Mouse (Mus musculus) stomach, postnatal 0 days (tissue): ENCODE measurements at regions not wholly inside any gene's neighbourhood (a gene's known extent, or its start where the extent isn't known, plus 50 kb on each side); places are given as distances from the start of the nearest gene placed in this dataset.

ENCODE experiments used
- ATAC-seq: fragments of 200-750 bp; cut with Nextera tagmentation; 2 replicates; pipeline ENCODE4 v1.8.0; 2017; ENCODE audit not compliant: low FRiP score, low TSS enrichment
- DNase-seq: peaks from one replicate; pipeline ENCODE4 v3.0.0-alpha.2; 2016; ENCODE audit warnings: low spot score
- H3K27ac ChIP-seq: fragments of 300-500 bp; sonication (generic); replicated peaks from 2 replicates; pipeline ENCODE4 v1.5.1; 2014; ENCODE audit warnings: mild to moderate bottlenecking, control low read depth
- H3K27me3 ChIP-seq: fragments of 300-500 bp; sonication (generic); 2 replicates; pipeline ENCODE4 v1.6.1; 2014; ENCODE audit warnings: low read length; ENCODE audit not compliant: control insufficient read depth, insufficient read depth
- H3K36me3 ChIP-seq: fragments of 300-500 bp; sonication (generic); 2 replicates; pipeline ENCODE4 v1.6.1; 2014; ENCODE audit warnings: low read length, mixed read lengths; ENCODE audit not compliant: control insufficient read depth, insufficient read depth
- H3K4me1 ChIP-seq: fragments of 300-500 bp; sonication (generic); replicated peaks from 2 replicates; pipeline ENCODE4 v1.6.1; 2014; ENCODE audit warnings: antibody characterized with exemption; ENCODE audit not compliant: control insufficient read depth, insufficient read depth
- H3K4me2 ChIP-seq: fragments of 300-500 bp; sonication (generic); replicated peaks from 2 replicates; pipeline ENCODE4 v1.6.1; 2014; ENCODE audit warnings: low read depth, mild to moderate bottlenecking, control low read depth, moderate library complexity
- H3K4me3 ChIP-seq: fragments of 300-500 bp; sonication (generic); 2 replicates; pipeline ENCODE4 v1.5.1; 2014; ENCODE audit warnings: low read depth, low read length, control low read depth
- H3K9ac ChIP-seq: fragments of 300-500 bp; sonication (generic); 2 replicates; pipeline ENCODE4 v1.6.1; 2014; ENCODE audit warnings: mild to moderate bottlenecking, low read length, control low read depth, mixed read lengths
- H3K9me3 ChIP-seq: fragments of 300-500 bp; sonication (generic); 2 replicates; pipeline ENCODE4 v1.6.1; 2016; ENCODE audit warnings: low read length; ENCODE audit not compliant: control insufficient read depth
- CTCF ChIP-seq: IDR thresholded peaks from 2 replicates; pipeline ENCODE4 v1.5.1; 2016; ENCODE audit warnings: antibody characterized with exemption, low read depth, mild to moderate bottlenecking, moderate library complexity
- EP300 ChIP-seq: optimal IDR thresholded peaks from 2 replicates; pipeline ENCODE3; 2016; ENCODE audit warnings: antibody characterized with exemption
- WGBS: fragments of 180-500 bp; shearing (Covaris S2); extraction: QIAGEN DNeasy Blood & Tissue Kit; methylation state at CpG from one replicate; pipeline ENCODE4 v1.1.7; 2014; 5-methylcytosine and 5-hydroxymethylcytosine counted together

DNA sequence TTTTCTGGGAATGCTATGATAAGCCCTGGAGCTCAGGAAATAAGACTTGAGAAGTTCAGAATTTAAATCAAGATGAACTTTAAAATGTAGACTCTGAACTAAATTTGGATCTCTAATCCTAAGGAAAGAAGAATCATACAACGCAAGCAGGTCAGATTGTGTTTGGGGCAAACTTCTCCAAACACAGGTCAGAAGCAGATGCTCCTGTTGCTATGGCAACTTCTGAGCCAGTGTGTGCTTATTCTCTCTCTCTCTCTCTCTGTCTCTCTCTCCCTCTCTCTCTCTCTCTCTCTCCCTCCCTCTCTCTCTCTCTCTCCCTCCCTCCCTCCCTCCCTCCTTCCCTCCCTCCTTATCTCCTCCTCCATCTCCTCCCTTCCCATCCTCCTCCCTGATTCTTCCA, 304.7 kb downstream of the Gm10295 start:
- no peak overlapping the region for H3K27ac ChIP-seq
- WGBS = 77% methylated on average over 1 of the region's 1 CpGs
- no peak for TF ChIP-seq CTCF
- TF ChIP-seq EP300 = no peak

DNA sequence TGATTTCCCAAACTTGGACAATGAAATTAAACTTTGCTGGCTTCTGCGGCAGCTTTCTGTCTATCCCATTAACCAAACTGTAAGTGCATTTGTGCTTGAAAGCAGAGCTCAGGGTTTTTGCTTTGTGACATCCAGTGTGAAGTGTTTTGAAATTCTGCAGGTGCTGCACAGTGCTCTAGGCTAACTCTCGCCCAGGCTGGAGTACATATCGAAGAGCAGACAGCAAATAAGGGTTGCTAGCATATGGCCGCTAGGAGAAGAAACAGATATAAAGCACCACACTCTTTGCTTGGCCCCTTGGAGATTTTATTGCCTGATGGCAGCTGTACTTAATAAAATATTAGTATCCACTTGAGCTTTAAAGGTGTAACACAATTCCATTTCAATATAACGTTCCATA, 307.5 kb downstream of the Gm10295 start:
- Histone ChIP-seq H3K4me3 (no peak overlapping the region), H3K27me3 (no peaks in the 10 kb centered on the region), H3K9ac (no peak overlapping the region), H3K36me3 (no peaks in the 10 kb centered on the region), H3K9me3 (no peaks in the 10 kb centered on the region), H3K4me2 (no peak overlapping the region), H3K27ac (no peak overlapping the region), H3K4me1 (no peaks in the 10 kb centered on the region)
- 58% methylated on average over 5 of the region's 5 CpGs for WGBS
- TF ChIP-seq CTCF (peak; percentile 27), EP300 (no peak)
- no peak for ATAC-seq
- DNase-seq = no peak

More for the DNA sequence above, 304.7 kb downstream of the Gm10295 start:
- Histone ChIP-seq H3K9me3 (no peaks in the 10 kb centered on the region), H3K4me3 (no peak overlapping the region), H3K9ac (no peak overlapping the region), H3K36me3 (no peaks in the 10 kb centered on the region), H3K27me3 (no peaks in the 10 kb centered on the region), H3K4me1 (no peaks in the 10 kb centered on the region), H3K4me2 (no peak overlapping the region)
- no peak for ATAC-seq
- no peak for DNase-seq

DNA sequence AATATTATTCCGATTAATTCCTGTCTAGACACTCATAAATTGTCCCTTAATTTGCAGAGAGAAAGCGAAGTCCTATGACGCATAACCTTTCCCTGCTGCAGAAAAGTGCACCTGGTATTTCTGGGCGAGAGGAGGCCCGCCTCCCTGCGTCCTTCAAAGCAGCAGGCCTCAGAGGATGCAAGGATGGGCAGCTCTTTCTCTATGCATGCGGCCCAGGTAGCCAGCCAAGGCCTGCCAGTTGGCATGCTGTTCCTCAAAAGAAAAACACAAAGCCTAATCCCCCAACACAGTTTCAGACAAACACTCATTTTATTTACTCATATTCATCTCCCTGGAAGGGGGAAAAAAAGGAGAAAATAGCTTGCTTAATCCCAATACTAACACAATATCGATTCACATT, 308.2 kb downstream of the Gm10295 start:
- TF ChIP-seq EP300 = no peak
- no peak for TF ChIP-seq CTCF
- H3K4me3 ChIP-seq = no peak overlapping the region
- H3K27me3 ChIP-seq = no peaks in the 10 kb centered on the region
- WGBS = 48% methylated on average over 8 of the region's 8 CpGs
- H3K9ac ChIP-seq = no peak overlapping the region
- H3K4me1 ChIP-seq = no peaks in the 10 kb centered on the region
- H3K4me2 ChIP-seq = no peak overlapping the region
- H3K9me3 ChIP-seq = no peaks in the 10 kb centered on the region
- ATAC-seq (no peak), DNase-seq (no peak)
- no peak overlapping the region for H3K27ac ChIP-seq
- H3K36me3 ChIP-seq = no peaks in the 10 kb centered on the region

DNA sequence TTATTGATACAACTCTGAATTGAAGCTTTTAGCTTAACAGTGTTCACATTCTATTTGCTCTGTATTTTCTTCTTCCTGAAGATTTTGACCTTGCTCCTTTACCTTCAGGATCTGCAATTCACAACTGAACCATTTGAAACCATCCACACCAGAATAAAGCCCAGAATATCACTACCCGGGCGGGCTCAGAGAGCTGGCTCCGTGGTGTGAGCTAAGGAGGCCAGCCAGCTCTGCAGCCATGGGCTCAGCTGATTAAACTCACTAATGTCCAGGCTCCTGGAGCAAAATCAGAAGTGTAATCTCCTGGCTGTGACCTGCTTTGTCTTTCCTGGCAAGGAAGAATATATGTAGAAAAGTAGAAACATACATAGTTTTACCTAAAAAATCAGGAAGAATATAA, 309.9 kb downstream of the Gm10295 start:
- Histone ChIP-seq H3K27ac (no peak overlapping the region), H3K4me1 (no peaks in the 10 kb centered on the region), H3K36me3 (no peaks in the 10 kb centered on the region), H3K9me3 (no peaks in the 10 kb centered on the region), H3K4me2 (no peak overlapping the region), H3K27me3 (no peaks in the 10 kb centered on the region), H3K9ac (no peak overlapping the region), H3K4me3 (no peak overlapping the region)
- TF ChIP-seq CTCF (no peak), EP300 (no peak)
- WGBS = 69% methylated on average over 3 of the region's 3 CpGs
- ATAC-seq (no peak), DNase-seq (no peak)

DNA sequence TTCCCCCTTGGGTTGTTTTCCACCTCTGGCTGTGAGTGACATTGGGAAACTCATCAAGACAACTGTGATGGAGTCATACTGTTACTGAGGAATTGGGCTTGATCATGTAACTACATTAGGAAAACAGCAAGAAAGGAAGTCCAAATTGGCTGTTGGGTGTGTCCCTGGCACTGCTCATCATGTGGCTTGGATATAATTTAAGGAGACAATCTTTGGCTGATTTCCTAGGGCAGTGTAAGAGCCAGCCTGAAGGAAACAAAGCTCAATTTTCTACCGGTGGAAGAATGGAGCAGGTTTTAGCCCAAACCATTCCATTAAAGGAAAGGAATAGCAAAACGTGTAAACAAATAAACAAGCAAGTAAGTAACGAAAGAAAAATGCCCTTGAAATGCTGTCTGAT, 310.4 kb downstream of the Gm10295 start:
- Histone ChIP-seq H3K9ac (no peak overlapping the region), H3K9me3 (no peaks in the 10 kb centered on the region), H3K4me3 (no peak overlapping the region), H3K27ac (no peak overlapping the region), H3K27me3 (no peaks in the 10 kb centered on the region), H3K4me1 (no peaks in the 10 kb centered on the region), H3K4me2 (no peak overlapping the region), H3K36me3 (no peaks in the 10 kb centered on the region)
- DNase-seq (no peak), ATAC-seq (no peak)
- TF ChIP-seq EP300 = no peak
- TF ChIP-seq CTCF = no peak
- WGBS = 65% methylated on average over 3 of the region's 3 CpGs

DNA sequence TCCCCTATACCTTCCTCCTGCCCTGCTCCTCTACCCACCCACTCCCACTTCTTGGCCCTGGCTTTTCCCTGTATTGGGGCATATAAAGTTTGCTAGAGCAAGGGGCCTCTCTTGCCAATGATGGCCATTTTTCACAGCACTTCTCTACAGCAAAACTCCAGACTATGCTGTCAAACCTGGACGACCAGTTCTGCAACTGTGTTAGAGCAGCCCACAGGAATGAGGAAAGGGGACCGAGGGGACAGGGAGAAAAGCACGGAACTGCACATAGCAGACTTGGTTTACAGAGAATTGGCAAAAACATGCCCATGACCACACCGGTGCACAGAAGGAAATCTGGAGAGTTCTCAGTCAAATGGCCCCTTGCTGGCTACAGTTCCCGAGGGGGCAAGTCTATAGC, 312.7 kb downstream of the Gm10295 start:
- H3K27ac ChIP-seq = no peak overlapping the region; the same call in 1 of the 2 replicates
- DNase-seq = peak; percentile 33
- no peak overlapping the region for H3K9ac ChIP-seq

DNA sequence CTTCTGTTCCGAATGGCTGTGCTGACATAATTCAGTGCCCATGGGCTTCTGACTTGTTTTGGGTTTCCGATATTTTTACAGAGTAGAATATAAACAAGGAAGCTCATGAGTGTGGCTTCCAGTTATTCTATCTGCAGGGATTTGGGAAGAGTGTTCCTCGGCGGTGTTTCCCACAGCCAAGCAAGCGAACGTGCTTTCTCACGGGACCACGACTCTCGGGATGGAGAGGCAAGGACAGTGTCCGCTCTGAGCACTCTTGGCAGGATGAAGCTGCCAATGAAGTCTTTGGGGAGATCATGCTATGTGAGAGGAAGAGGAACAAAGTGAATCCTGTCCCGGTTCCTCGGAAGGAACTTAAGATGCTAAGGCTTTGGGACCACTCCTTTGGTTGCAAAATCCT, 318.2 kb downstream of the Gm10295 start:
- no peak for DNase-seq
- no peak for ATAC-seq
- Histone ChIP-seq H3K9ac (no peak overlapping the region), H3K36me3 (no peaks in the 10 kb centered on the region), H3K4me1 (no peaks in the 10 kb centered on the region), H3K9me3 (no peaks in the 10 kb centered on the region), H3K4me3 (no peak overlapping the region), H3K27me3 (no peaks in the 10 kb centered on the region), H3K4me2 (no peak overlapping the region), H3K27ac (no peak overlapping the region)
- WGBS = 62% methylated on average over 12 of the region's 12 CpGs
- TF ChIP-seq CTCF (no peak), EP300 (no peak)

More for the DNA sequence above, 312.7 kb downstream of the Gm10295 start:
- H3K4me2 ChIP-seq = no peak overlapping the region
- no peaks in the 10 kb centered on the region for H3K27me3 ChIP-seq
- H3K4me3 ChIP-seq = no peak overlapping the region
- TF ChIP-seq CTCF (no peak), EP300 (no peak)
- no peaks in the 10 kb centered on the region for H3K36me3 ChIP-seq
- H3K9me3 ChIP-seq = no peaks in the 10 kb centered on the region
- ATAC-seq = no peak
- WGBS = 52% methylated on average over 5 of the region's 5 CpGs
- no peaks in the 10 kb centered on the region for H3K4me1 ChIP-seq
